Mouse (Mus musculus): ENCODE results near the gene Fzd2. TPM values are rescaled to one million over a fixed set of nuclear protein-coding genes. Genes with fewer than 3 reads are reported as not detected.
"Not testable (repeated sequence)": the region's sequence is repeated elsewhere in the genome, so short reads cannot be mapped to it uniquely, and the experiment has no call there.

Gene Fzd2
- 1 to 10 TPM; 2.5 to 2.7 TPM for total RNA-seq (2021)
- long read RNA-seq, experiment 1, transcript Fzd2-201 (1 exons, 3,663 nt) = major isoform, 5 of 5 reads
- long read RNA-seq, experiment 1, partial matches to known transcripts = 0 of 5 reads
- long read RNA-seq, experiment 1, other reads (novel, unspliced or antisense) = 0 of 5 reads
- long read RNA-seq, experiment 2, transcript Fzd2-201 (1 exons, 3,663 nt) = major isoform, 5 of 5 reads
- long read RNA-seq, experiment 2, partial matches to known transcripts = 0 of 5 reads
- long read RNA-seq, experiment 2, other reads (novel, unspliced or antisense) = 0 of 5 reads

GRCm38 (mm10) chr11:102604010-102604584, at the start of gene Fzd2:
Gene Fzd2, plus strand, starts transcription at chr11:102604396.
- peak; percentile 90 for DNase-seq

GRCm38 (mm10) chr11:102555400-102556030, 48.7 kb upstream of the Fzd2 start:
- DNase-seq = no peak

DNA sequence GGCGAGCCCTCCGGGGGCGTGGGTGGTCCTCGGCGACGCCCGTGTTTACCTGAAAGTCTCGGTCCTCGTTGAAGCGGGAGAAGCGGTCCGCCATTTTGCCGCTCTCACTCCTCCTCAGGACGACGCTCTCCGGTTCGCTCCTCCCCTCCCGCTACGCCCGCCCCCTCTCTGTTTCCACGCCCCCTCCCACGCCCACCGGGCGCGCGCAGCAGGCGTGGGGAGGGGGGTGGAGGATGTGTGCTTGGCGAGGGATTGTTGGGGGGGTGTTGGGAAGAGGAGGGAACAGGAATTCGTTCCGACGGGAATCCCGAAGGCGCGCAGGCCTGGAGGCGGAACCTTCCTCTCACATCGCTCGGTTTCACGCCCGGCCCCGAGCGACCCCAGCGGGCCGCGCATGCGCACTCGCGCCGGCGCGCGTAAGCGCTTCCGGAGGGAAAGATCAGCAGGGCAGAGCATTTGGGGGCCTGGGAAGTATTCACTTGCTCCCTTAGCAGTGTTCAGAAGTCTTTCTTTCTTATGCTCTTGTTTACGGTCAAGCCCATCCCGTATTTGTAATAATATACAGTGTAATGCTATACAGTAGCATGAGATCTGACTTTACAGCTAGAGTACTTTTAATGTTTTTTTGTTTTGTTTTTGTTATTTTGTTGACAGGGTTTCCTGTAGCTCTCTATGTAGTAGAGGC, 48.0 kb upstream of the Fzd2 start, which contains the start of gene Gpatch8:
Gene Gpatch8 (minus strand): TSS at position 362 of the 685 bp plus-strand sequence.
- peak; percentile 97 for DNase-seq

- no peak for DNase-seq
These were observed 47.5 kb upstream of the Fzd2 start for GRCm38 (mm10) chr11:102556716-102557074.

GRCm38 (mm10) chr11:102557386-102557785, 46.8 kb upstream of the Fzd2 start:
- DNase-seq = no peak

GRCm38 (mm10) chr11:102558704-102559103, 45.5 kb upstream of the Fzd2 start:
- DNase-seq = no peak

- DNase-seq = not testable (repeated sequence)
These were observed 39.1 kb upstream of the Fzd2 start for GRCm38 (mm10) chr11:102564952-102565671.

- no peak for DNase-seq
These were observed 38.5 kb upstream of the Fzd2 start for GRCm38 (mm10) chr11:102565741-102566140.

DNA sequence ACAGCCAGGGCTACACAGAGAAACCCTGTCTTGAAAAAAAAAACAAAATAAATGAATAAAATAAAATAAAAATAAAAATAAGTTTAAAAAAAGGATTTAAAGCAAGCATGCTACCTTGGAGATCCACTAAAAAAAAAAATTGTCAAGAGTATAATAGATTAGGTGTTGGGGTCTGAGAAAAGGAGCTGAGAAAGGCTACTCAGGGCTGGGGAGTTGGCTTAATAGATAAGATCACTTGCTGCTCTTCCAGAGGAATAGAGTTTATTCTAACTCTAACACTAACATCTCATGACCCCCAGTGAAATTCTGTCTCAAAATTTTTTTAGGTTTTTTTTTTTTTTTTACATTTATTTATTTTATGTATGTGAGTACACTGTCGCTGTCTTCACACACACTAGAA, 37.9 kb upstream of the Fzd2 start:
- DNase-seq = no peak

GRCm38 (mm10) chr11:102567157-102567556, 37.0 kb upstream of the Fzd2 start:
- DNase-seq = no peak

DNA sequence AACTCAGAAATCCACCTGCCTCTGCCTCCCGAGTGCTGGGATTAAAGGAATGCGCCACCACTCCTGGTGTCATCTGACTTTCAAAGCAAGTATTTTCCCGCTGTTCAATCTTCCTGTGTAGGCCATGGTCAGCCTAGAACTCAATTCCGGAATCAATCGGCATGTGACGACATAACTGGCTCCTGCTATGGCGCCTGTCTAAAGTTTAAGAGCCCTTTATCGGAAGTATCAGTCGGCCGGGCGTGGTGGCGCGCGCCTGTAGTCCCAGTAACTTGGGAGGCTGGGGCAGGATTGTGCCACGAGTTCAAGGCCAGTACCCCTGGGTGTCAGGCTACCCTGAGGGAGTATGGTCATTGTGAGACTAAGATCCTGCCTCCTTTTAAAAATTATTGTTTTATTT, 36.5 kb upstream of the Fzd2 start:
- DNase-seq = no peak

DNA sequence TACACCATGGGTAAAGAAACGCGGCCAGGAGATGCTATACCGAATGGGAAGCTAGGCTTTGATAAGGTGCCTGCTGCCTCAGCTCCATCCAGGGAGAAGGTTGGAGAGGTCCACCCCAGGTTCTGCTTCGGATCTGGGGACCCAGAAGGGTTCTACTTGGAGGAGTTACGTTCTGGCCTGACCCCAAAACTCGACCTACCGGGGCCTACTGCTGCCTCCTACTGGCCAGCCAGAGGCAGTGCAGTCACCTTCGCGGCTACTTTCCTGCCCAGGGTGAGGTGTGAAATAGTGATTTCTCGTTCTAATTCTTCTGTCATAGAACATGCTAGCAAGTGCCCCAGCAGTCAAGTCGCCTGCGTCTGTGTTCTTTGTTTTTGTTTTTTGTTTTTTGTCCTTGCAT, 36.0 kb upstream of the Fzd2 start:
- DNase-seq = no peak

DNA sequence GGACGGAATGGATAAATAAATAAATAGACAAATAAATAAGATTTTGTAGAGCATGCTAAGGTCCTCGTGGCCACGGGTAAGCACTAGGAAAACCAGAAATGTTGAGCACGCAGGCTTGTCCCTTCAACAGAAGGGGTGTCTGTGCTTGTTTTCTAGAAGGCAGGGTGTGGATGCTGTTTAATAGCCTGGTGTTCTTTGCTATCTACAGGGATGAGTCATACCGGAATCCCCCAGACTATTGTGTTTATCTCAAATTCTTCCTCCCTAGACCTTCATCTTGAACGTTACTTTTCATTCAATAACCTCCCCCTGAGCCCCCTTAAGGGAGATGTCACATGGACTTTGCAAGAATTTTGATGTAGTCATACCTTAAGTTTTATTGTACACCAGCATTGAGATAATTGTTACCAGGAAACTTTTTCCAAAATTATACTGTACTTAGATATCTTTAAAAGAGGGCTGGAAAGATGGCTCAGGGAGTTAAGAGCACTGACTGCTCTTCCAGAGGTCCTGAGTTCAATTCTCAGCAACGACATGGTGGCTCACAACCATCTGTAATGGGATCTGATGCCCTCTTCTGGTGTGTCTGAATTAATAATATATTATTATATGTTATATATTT, 35.3 kb upstream of the Fzd2 start:
- no peak for DNase-seq

DNA sequence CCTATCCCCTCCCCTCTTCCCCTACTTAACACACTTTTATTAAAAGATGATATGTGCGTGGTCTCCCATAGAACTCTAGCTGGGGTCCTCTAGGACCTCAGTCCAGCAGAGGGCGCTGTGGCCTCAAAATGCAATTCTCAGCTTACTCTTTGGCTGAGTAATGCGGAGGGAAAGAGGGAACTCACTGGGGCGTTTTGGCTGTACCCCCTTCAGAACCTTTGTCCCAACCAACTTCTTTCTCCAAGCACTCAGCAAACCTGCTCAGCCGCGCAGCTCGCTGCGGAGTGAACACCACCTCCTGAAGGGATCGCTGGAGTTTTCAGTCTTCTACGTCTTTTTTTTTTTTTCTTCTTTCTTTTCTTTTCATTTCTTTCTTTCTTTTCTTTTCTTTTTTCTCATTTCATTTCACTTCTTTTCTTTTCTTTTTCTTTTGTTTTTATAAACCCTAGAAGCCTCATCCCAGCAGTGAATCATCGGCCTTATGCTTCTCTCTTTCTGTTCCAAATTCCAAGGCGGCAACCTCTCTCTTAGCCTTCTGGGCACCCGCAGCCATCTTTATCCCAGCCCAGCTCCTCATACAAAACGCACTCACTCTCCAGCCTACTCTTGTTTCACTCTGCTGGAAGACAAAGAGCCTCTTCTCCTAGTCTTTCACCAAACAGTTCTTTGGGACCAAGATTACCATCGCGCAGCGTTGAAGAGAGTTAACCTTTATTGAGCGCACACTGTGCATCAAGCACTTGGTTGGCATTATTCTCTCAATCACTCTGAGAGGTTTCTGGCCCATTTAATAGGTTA, 31.1 kb upstream of the Fzd2 start:
- DNase-seq = peak; percentile 57

DNA sequence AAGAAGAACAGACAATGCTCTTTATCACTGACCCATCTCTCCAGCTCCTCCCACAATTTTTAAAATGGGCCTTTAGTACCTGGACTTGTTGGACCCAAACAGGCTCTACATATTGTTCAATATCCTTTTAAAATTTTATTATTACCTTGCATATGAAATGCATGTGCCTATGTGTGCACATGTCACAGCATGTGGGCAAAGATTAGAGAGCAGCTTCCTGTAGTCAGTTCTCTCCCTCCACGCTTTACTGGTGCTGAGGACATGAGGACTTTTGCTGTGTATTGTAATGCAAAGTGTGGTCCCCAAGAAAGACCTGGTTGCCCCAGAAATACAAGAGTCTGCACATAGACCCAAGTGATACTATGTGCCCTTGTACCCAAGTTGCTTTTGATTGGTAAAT, 29.2 kb upstream of the Fzd2 start:
- no peak for DNase-seq

DNA sequence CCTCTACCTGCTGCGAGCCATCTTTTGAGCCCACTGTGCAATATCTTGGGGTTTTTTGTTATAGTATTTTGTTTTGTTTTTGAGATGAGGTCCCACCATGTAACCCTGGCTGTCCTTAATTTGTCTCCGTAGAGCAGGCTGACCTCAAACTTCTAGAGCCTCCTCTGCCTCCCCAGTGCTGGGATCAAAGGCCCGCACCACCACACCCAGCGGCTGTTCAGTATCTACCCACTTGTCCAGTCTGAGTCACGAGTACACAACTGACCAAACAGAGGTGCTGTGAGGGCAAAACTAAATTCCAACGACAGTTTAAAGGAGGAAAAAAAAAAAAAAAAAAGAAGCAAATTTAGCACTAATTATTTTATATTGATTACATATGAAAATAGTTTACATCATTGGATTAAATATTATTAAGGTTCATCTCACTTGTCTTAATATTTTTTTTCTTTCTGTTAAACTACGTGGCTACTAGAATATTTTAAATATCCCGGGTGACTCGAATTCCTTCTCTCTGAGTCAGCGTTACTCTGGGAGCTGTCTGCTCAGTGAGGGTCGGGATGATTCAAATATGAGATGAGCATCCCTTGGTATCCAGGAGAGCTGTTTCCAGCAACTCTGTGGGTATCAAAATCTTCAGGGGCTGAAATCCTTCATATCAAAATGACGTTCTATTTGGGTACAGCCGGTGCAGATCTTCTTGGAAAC, 28.0 kb upstream of the Fzd2 start:
- DNase-seq = no peak

GRCm38 (mm10) chr11:102578341-102579118, 25.7 kb upstream of the Fzd2 start:
- DNase-seq = peak; percentile 64

DNA sequence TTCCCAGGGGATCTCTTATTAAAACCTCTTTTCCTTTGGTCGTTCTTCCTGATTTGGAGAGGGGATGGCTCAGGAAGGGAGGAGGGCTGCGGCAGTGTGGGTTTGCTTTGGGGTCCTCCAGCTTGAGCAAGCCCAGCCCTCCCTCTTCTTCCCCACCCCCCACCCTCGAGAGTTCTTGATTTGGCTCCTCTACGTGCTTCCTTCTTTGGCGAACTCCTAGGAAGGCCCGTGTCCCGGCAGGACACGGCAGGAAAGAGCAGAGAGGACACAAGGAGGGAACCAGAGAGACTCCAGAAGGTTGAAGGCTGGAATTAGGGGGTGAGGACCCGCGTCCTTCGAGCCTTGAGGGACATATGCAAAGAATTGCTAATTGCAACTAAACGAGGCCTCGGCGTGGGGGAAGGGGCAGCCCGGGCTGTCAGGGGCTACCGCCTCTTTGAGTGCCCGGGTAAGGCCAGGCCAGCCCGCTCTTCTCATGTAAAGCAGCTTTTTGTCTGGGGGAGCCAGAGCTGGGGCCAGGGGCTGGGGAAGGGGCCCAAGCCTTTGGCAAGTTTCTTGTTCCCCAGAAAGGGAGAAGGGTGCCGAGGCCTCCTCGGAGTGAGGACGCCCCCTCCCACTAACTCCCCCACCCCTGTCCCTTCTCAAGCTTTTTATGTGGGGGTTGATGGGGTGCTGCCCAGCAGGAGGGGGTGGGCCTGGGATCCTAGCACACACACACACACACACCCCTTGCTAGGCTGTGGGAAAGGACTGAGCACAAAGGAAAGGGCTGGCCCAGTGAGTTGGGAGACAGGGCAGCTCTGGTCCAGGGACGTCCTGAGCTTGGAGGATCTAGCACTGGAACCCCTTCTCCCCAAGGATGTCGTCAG, 24.8 kb upstream of the Fzd2 start, which contains the start of gene Gm11627:
Gene Gm11627 (minus strand): TSS at position 297 of the 869 bp plus-strand sequence.
- no peak for DNase-seq

DNA sequence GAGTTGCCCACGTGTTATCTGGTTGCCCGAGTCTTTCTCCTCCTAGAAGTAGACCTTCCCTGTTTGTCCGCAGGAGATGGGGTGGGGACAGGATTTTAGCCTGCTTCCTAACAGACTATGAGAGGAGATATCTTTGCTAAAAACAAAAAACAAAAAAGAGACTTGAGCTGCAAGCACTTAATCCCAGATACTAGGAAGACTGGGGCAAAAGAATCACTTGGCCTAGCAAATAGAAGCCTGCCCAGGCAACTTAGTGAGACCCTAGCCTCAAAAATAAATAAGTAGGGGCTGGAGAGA, 24.2 kb upstream of the Fzd2 start:
- no peak for DNase-seq

All from gastrocnemius, postnatal 25 days (tissue).